Mouse (Mus musculus): ENCODE measurements at regions not wholly inside any gene's neighbourhood (a gene's known extent, or its start where the extent isn't known, plus 50 kb on each side); places are given as distances from the start of the nearest gene placed in this dataset.
A peak's percentile ranks its signal among the peaks of the same experiment; 100 is the strongest.

GRCm38 (mm10) chr11:63290618-63291017 lies 161.8 kb downstream of the Pmp22 start:
- DNase-seq: no peak

GRCm38 (mm10) chr11:63293485-63293884 lies 164.7 kb downstream of the Pmp22 start:
- DNase-seq: no peak

GRCm38 (mm10) chr11:63294476-63294875 lies 165.7 kb downstream of the Pmp22 start:
- no peak for DNase-seq

GRCm38 (mm10) chr11:63296476-63296875 lies 167.7 kb downstream of the Pmp22 start:
- DNase-seq: peak; percentile 37 to 59

- DNase-seq: no peak
These were observed 171.2 kb downstream of the Pmp22 start for GRCm38 (mm10) chr11:63299712-63300581.

- no peak for DNase-seq
These were observed 196.4 kb downstream of the Pmp22 start for GRCm38 (mm10) chr11:63325166-63325565.

GRCm38 (mm10) chr11:63326864-63327263 lies 198.1 kb downstream of the Pmp22 start:
- no peak for DNase-seq

GRCm38 (mm10) chr11:63337503-63337902 lies 208.7 kb downstream of the Pmp22 start:
- no peak for DNase-seq

GRCm38 (mm10) chr11:63338277-63338676 lies 209.5 kb downstream of the Pmp22 start:
- DNase-seq: peak; percentile 4 to 9

GRCm38 (mm10) chr11:63345653-63346052 lies 216.9 kb downstream of the Pmp22 start:
- DNase-seq: no peak

GRCm38 (mm10) chr11:63350123-63350696 lies 221.4 kb downstream of the Pmp22 start:
- DNase-seq: peak; percentile 4 to 10

- no peak for DNase-seq
These were observed 223.2 kb downstream of the Pmp22 start for GRCm38 (mm10) chr11:63351999-63352398.

- DNase-seq: no peak
These were observed 224.2 kb downstream of the Pmp22 start for GRCm38 (mm10) chr11:63352990-63353389.

- no peak for DNase-seq
These were observed 224.9 kb downstream of the Pmp22 start for GRCm38 (mm10) chr11:63353671-63354070.

GRCm38 (mm10) chr11:63357772-63358344 lies 229.1 kb downstream of the Pmp22 start:
- no peak for DNase-seq

GRCm38 (mm10) chr11:63367756-63368265 lies 239.0 kb downstream of the Pmp22 start:
- DNase-seq: no peak

- DNase-seq: no peak
These were observed 240.7 kb downstream of the Pmp22 start for GRCm38 (mm10) chr11:63369475-63369874.

- no peak for DNase-seq
These were observed 247.5 kb downstream of the Pmp22 start for GRCm38 (mm10) chr11:63376311-63376710.

GRCm38 (mm10) chr11:63376991-63377390 lies 248.2 kb downstream of the Pmp22 start:
- DNase-seq: peak; percentile 8 to 24

- no peak for DNase-seq
These were observed 259.5 kb downstream of the Pmp22 start for GRCm38 (mm10) chr11:63388247-63388646.

- DNase-seq: peak in 1 of 2 experiments; percentile 20
These were observed 262.7 kb downstream of the Pmp22 start for GRCm38 (mm10) chr11:63391478-63391877.

GRCm38 (mm10) chr11:63392378-63392777 lies 263.6 kb downstream of the Pmp22 start:
- peak; percentile 33 to 64 for DNase-seq

- peak; percentile 5 to 63 for DNase-seq
These were observed 265.4 kb downstream of the Pmp22 start for GRCm38 (mm10) chr11:63394201-63394600.

- no peak for DNase-seq
These were observed 267.6 kb downstream of the Pmp22 start for GRCm38 (mm10) chr11:63396386-63396785.
